ENCODE assay signal across 8 mouse cellular contexts in genomic region chr1:14506201-14506830, GRCm38 (mm10).
DNase-seq lines count a peak whose midpoint lies in the region; ATAC-seq and TF ChIP-seq lines count a peak whose summit lies in the region.

No protein-coding gene starts in this region.

- no peaks in the 10 kb centered on the region for H3K9me3 ChIP-seq in kidney, postnatal 0 days (replicated peaks; ENCODE audit: low read length)

- intact Hi-C loops in left cerebral cortex, postnatal 4 days (cut with DNase I) = loop anchor here (10.0 kb wide), 1 partner anchor 202 kb away; no protein-coding TSS in a partner anchor
- intact Hi-C loops in gastrocnemius, postnatal 14 days (cut with DNase I; ENCODE audit: low total_unique reads) = no loop called here

- H3K9ac ChIP-seq in kidney, postnatal 0 days (ENCODE audit: low read depth, low read length) = 0 out of 2 replicates have a peak overlapping the region, but pooled peaks have one; percentile 27

- peak; percentile 68 for DNase-seq in left cerebral cortex, postnatal 4 days
- no peak for DNase-seq in left cerebral cortex, adult 18-20 months (ENCODE audit: low spot score in 2 of 2)
- DNase-seq in gastrocnemius, postnatal 14 days = peak; percentile 46
- DNase-seq in kidney, postnatal 0 days (ENCODE audit: low spot score) = peak; percentile 71
- peak; percentile 82 for DNase-seq in mesoderm, embryonic 11.5 days (ENCODE audit: low read depth, low spot score)
- no peak for DNase-seq in MN1 (ENCODE audit: low spot score)
- no peak for DNase-seq in urinary bladder, adult 2 months (ENCODE audit: low spot score)

- WGBS in kidney, postnatal 0 days = 2% methylated on average over 33 of the region's 34 CpGs

- no peak for TF ChIP-seq POLR2A in bone marrow macrophage, adult 2 months (IDR thresholded peaks at IDR 0.05; ENCODE audit: borderline replicate concordance, low read depth, low read length)

- H3K27me3 ChIP-seq in kidney, postnatal 0 days (ENCODE audit: insufficient read depth, low read length) = peaks cover 40% of the 10 kb centered on the region

- H3K4me3 ChIP-seq in bone marrow macrophage, adult 2 months (ENCODE audit: insufficient read depth, low read length) = peak overlapping the region; percentile 46
- H3K4me3 ChIP-seq in kidney, postnatal 0 days (replicated peaks; ENCODE audit: low read depth, low read length) = peak overlapping the region; percentile 37

- no peak overlapping the region for H3K27ac ChIP-seq in bone marrow macrophage, adult 2 months (ENCODE audit: insufficient read depth, low read depth, low read length)
- H3K27ac ChIP-seq in kidney, postnatal 0 days = no peak overlapping the region

- H3K4me2 ChIP-seq in kidney, postnatal 0 days (ENCODE audit: low read length) = peak overlapping the region; percentile 66

- H3K36me3 ChIP-seq in kidney, postnatal 0 days (ENCODE audit: insufficient read depth, low read length) = no peaks in the 10 kb centered on the region

- TF ChIP-seq CTCF in bone marrow macrophage, adult 2 months (IDR thresholded peaks at IDR 0.05; ENCODE audit: low read depth, low read length) = no peak
- TF ChIP-seq CTCF in kidney, postnatal 0 days (IDR thresholded peaks at IDR 0.05; ENCODE audit: low read depth) = no peak

- no peaks in the 10 kb centered on the region for H3K4me1 ChIP-seq in bone marrow macrophage, adult 2 months (ENCODE audit: control insufficient read depth, insufficient read depth, low read length)
- no peaks in the 10 kb centered on the region for H3K4me1 ChIP-seq in kidney, postnatal 0 days (replicated peaks; ENCODE audit: insufficient read depth, low read length)

- peak; percentile 87 for ATAC-seq in kidney, postnatal 0 days (replicated peaks; ENCODE audit: low FRiP score, low read depth)

Comparison
In these comparisons a context has a peak if more than half of its experiments do, and no peak if none do; other contexts are left out.
1. DNase-seq: peak in left cerebral cortex, postnatal 4 days (single experiment), gastrocnemius, postnatal 14 days (single experiment), kidney, postnatal 0 days (single experiment) and mesoderm, embryonic 11.5 days (single experiment); none in left cerebral cortex, adult 18-20 months (0 of 2), MN1 (single experiment) and urinary bladder, adult 2 months (single experiment).